ENCODE assay signal across 10 mouse cellular contexts in the genomic region with DNA sequence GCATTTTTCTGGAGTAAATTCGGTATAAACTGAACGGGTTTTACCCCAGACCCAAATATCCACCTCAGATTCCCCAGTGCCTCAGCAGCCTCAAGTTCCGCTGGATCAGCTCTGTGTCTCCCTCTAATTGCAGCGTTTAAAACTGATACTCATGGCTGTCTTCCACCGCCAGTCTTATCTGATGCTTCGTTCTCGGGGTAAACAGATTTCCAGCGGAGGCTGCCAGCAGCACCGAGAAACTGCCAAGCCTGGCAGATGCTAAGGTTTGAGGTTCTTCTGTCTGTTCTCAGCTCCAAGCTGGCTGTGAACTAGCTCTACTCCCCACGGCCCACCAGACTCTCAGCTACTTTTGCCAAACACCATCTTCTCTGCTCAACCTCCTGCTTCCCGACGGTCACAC.
A peak's percentile ranks its signal among the peaks of the same experiment; 100 is the strongest.
DNase-seq lines count a peak whose midpoint lies in the region; ATAC-seq and TF ChIP-seq lines count a peak whose summit lies in the region.
"Had no signal": no experiment of that assay in that cellular context is flagged by ENCODE, and none has a peak within 500 bp of the region (broad histone marks: within the 10 kb centered on the region; RNA-seq: fewer than 3 reads in every experiment).

No protein-coding gene starts in this region.

- H3K4me1 ChIP-seq in forebrain, embryonic 16.5 days (replicated peaks; ENCODE audit: control insufficient read depth, insufficient read depth, low read length), result no peaks in the 10 kb centered on the region
- no peaks in the 10 kb centered on the region for H3K4me1 ChIP-seq in lung, embryonic 14.5 days (ENCODE audit: insufficient read depth)
- H3K4me1 ChIP-seq: embryonic facial prominence, embryonic 12.5 days had no signal

- intact Hi-C loops in heart, postnatal 25 days (cut with DNase I), result no loop called here

- TF ChIP-seq CTCF in lung, embryonic 14.5 days (IDR thresholded peaks at IDR 0.05; ENCODE audit: low read depth), result peak; percentile 48

- 48% methylated on average over 12 of the region's 12 CpGs for WGBS in forebrain, embryonic 16.5 days
- 29% methylated on average over 12 of the region's 12 CpGs for WGBS in lung, embryonic 14.5 days

- H3K9me3 ChIP-seq in forebrain, embryonic 16.5 days (ENCODE audit: control insufficient read depth, low read length), result no peaks in the 10 kb centered on the region
- H3K9me3 ChIP-seq in lung, embryonic 14.5 days (ENCODE audit: low read depth, low read length), result no peaks in the 10 kb centered on the region
- H3K9me3 ChIP-seq: embryonic facial prominence, embryonic 12.5 days had no signal

- H3K4me3 ChIP-seq in forebrain, embryonic 16.5 days (replicated peaks; ENCODE audit: low read length), result no peak overlapping the region
- H3K4me3 ChIP-seq in lung, embryonic 14.5 days (ENCODE audit: low read depth, low read length), result no peak overlapping the region
- H3K4me3 ChIP-seq: embryonic facial prominence, embryonic 12.5 days; myocyte had no signal

- no peak overlapping the region for H3K4me2 ChIP-seq in forebrain, embryonic 16.5 days (ENCODE audit: low read length)
- no peak overlapping the region for H3K4me2 ChIP-seq in lung, embryonic 14.5 days
- H3K4me2 ChIP-seq: embryonic facial prominence, embryonic 12.5 days had no signal

- ATAC-seq in forebrain, embryonic 16.5 days, result peak; percentile 87
- peak; percentile 52; the same call in 1 of the 2 replicates for ATAC-seq in lung, embryonic 14.5 days (ENCODE audit: insufficient read depth)

- peak; percentile 10 to 45 for DNase-seq in adrenal gland, adult (ENCODE audit: inconsistent age in 2 of 2, low spot score in 1 of 2)
- DNase-seq in adrenal gland, adult 18-20 months (ENCODE audit: low spot score in 2 of 2), result no peak
- peak; percentile 73 for DNase-seq in adipocyte (ENCODE audit: low spot score)
- peak; percentile 51 for DNase-seq in heart, postnatal 25 days (ENCODE audit: low spot score)
- peak; percentile 84 for DNase-seq in lung, embryonic 14.5 days
- peak; percentile 37 for DNase-seq in urinary bladder, adult 2 months (ENCODE audit: low spot score)
- no peak for DNase-seq in thymus, postnatal 0 days (ENCODE audit: low spot score)

- no peak overlapping the region for H3K9ac ChIP-seq in forebrain, embryonic 16.5 days (replicated peaks; ENCODE audit: low read depth, low read length)
- no peak overlapping the region for H3K9ac ChIP-seq in lung, embryonic 14.5 days
- H3K9ac ChIP-seq: embryonic facial prominence, embryonic 12.5 days had no signal

- no peaks in the 10 kb centered on the region for H3K27me3 ChIP-seq in forebrain, embryonic 16.5 days (replicated peaks; ENCODE audit: control insufficient read depth, insufficient read depth, low read length)
- no peaks in the 10 kb centered on the region for H3K27me3 ChIP-seq in lung, embryonic 14.5 days (ENCODE audit: insufficient read depth, low read length)
- H3K27me3 ChIP-seq: embryonic facial prominence, embryonic 12.5 days had no signal

- H3K27ac ChIP-seq in forebrain, embryonic 16.5 days (ENCODE audit: low read length), result no peak overlapping the region
- no peak overlapping the region for H3K27ac ChIP-seq in lung, embryonic 14.5 days (ENCODE audit: low read depth)
- H3K27ac ChIP-seq: embryonic facial prominence, embryonic 12.5 days had no signal

- H3K36me3 ChIP-seq in forebrain, embryonic 16.5 days (ENCODE audit: control insufficient read depth, insufficient read depth), result no peaks in the 10 kb centered on the region
- no peaks in the 10 kb centered on the region for H3K36me3 ChIP-seq in lung, embryonic 14.5 days (ENCODE audit: insufficient read depth)
- H3K36me3 ChIP-seq: embryonic facial prominence, embryonic 12.5 days had no signal

Comparison
In these comparisons a context has a peak if more than half of its experiments do, and no peak if none do; other contexts are left out.
1. DNase-seq: peak in adrenal gland, adult (2 of 2), adipocyte (single experiment), heart, postnatal 25 days (single experiment), lung, embryonic 14.5 days (single experiment) and urinary bladder, adult 2 months (single experiment); none in adrenal gland, adult 18-20 months (0 of 2) and thymus, postnatal 0 days (single experiment).